Mouse (Mus musculus): ENCODE results near the gene Tanc2.

DNA sequence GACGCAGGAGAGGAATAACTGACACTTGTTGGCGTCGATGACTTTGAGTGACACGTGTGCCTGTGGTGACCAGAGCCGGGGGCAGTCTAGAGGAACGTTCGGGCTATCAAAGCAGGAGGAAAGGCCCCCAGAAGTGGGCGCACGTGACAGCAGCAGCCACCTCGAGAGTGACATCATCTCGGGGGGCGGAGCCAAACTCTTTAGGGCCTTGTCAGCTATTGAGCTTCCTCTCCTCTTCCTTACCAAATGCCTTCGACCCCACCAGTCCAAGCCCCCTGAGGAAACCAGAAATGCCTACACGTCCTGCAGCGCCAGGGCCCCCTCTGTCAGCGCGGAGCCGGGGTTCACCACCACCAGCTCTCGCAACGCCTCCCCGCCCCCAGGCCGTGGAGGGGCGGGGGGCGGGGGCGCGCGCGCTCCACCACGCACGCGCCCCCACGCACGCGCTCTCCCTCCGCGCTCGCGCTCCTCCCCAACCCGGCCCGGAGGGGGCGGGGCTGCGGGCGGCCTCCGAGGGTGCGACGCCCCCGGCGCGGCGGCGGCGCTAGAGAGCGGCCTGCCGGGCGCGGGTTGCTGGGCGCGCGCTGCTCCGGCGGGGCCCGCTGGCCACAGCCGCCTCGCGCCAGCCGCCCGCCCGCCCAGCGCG is 432 bp upstream of the Tanc2 start:
- TF ChIP-seq JUND (IDR thresholded peaks at IDR 0.05; ENCODE audit: low read depth, low read length) (no peak), EP300 (IDR thresholded peaks at IDR 0.05; ENCODE audit: low read depth in 1 of 2, low read length in 2 of 2) (no peak), POLR2A (IDR thresholded peaks at IDR 0.05; ENCODE audit: control insufficient read depth in 1 of 2, insufficient read depth in 1 of 2, low read depth in 1 of 2, low read length in 2 of 2, poor library complexity in 1 of 2) (no peak), MAZ (IDR thresholded peaks at IDR 0.05; ENCODE audit: low read depth, low read length) (no peak), BHLHE40 (IDR thresholded peaks at IDR 0.05; ENCODE audit: borderline replicate concordance, low read depth, low read length) (no peak), KAT2A (conservative IDR thresholded peaks at IDR 0.05; ENCODE audit: low read depth, low read length) (no peak), CTCF (IDR thresholded peaks at IDR 0.05 in 2 of 3, conservative IDR thresholded peaks at IDR 0.05 in 1 of 3; ENCODE audit: control insufficient read depth in 1 of 3, insufficient read depth in 1 of 3, low read depth in 2 of 3, low read length in 3 of 3, poor library complexity in 1 of 3, severe bottlenecking in 1 of 3) (no peak), POLR2AphosphoS2 (IDR thresholded peaks at IDR 0.05; ENCODE audit: low read length) (no peak), MXI1 (IDR thresholded peaks at IDR 0.05; ENCODE audit: low read depth, low read length) (no peak), USF1 (IDR thresholded peaks at IDR 0.05; ENCODE audit: low read depth, low read length) (no peak), MEF2A (IDR thresholded peaks at IDR 0.05; ENCODE audit: extremely low read depth, insufficient replicate concordance, low read depth, low read length, poor library complexity, severe bottlenecking) (no peak), TBP (IDR thresholded peaks at IDR 0.05; ENCODE audit: low read depth, low read length) (no peak)

Data from MEL (cell line).